Mouse (Mus musculus) limb, embryonic 12.5 days (tissue): ENCODE results near the gene Mtrr. TPM values are rescaled to one million over a fixed set of nuclear protein-coding genes. Genes with fewer than 3 reads are reported as not detected.
"Not testable (repeated sequence)": the region's sequence is repeated elsewhere in the genome, so short reads cannot be mapped to it uniquely, and the experiment has no call there.

Source experiments
- ATAC-seq: fragments of 200-750 bp; cut with Nextera tagmentation; 2 replicates; pipeline ENCODE4 v1.8.0; 2017; ENCODE audit warnings: low read depth, moderate TSS enrichment; ENCODE audit not compliant: insufficient number of reproducible peaks, insufficient read depth, low FRiP score, low TSS enrichment
- H3K27ac ChIP-seq: fragments of 300-500 bp; sonication (generic); 2 replicates; pipeline ENCODE4 v1.5.1; 2016; ENCODE audit warnings: mild to moderate bottlenecking, moderate library complexity
- H3K27me3 ChIP-seq: fragments of 300-500 bp; sonication (generic); 2 replicates; pipeline ENCODE4 v1.6.1; 2016; ENCODE audit warnings: mild to moderate bottlenecking, moderate library complexity
- H3K36me3 ChIP-seq: fragments of 300-500 bp; sonication (generic); 2 replicates; pipeline ENCODE4 v1.6.1; 2016; ENCODE audit warnings: mild to moderate bottlenecking, moderate library complexity
- H3K4me1 ChIP-seq: fragments of 300-500 bp; sonication (generic); replicated peaks from 2 replicates; pipeline ENCODE4 v1.6.1; 2016
- H3K4me2 ChIP-seq: fragments of 300-500 bp; sonication (generic); 2 replicates; pipeline ENCODE4 v1.6.1; 2016; ENCODE audit warnings: mild to moderate bottlenecking, moderate library complexity
- H3K4me3 ChIP-seq: fragments of 300-500 bp; sonication (generic); replicated peaks from 2 replicates; pipeline ENCODE4 v1.5.1; 2016; ENCODE audit warnings: mild to moderate bottlenecking
- H3K9ac ChIP-seq: fragments of 300-500 bp; sonication (generic); replicated peaks from 2 replicates; pipeline ENCODE4 v1.6.1; 2016; ENCODE audit warnings: mild to moderate bottlenecking, moderate library complexity
- H3K9me3 ChIP-seq: fragments of 300-500 bp; sonication (generic); 2 replicates; pipeline ENCODE4 v1.6.1; 2016; ENCODE audit warnings: mild to moderate bottlenecking, moderate library complexity
- WGBS: fragments of 180-500 bp; shearing (Covaris S2); methylation state at CpG from one replicate; pipeline ENCODE4 v1.1.7; 2016; 5-methylcytosine and 5-hydroxymethylcytosine counted together
- polyA plus RNA-seq: library from polyadenylated mRNA; unstranded; fragments of >200 nt; fragmentation: Nextera tagmentation; extraction: Ambion mirVana; gene quantifications from 2 replicates; pipeline ENCODE4 v1.2.1, GENCODE M21; 2016

Gene Mtrr
- polyA plus RNA-seq, 1 experiment from 2014 or later = 20.9 TPM

DNA sequence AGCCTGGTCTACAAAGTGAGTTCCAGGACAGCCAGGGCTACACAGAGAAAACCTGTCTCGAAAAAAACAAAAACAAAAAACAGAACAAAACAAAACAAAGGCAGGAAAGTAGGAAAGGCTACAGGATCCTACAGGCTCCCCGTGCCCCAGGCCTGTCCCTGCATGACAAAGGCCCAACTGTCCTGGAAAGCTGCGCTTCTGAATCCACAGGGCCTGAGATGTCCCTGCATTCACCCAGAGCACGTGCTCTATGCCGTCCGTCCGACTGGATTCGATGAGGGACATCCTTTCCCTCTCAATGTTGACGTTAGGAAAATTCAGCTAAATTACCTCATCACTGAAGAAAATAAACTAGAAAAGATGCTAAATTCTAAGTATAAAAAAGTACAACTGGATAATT is 13.8 kb downstream of the Mtrr start:
- Histone ChIP-seq H3K4me3 (no peak overlapping the region), H3K36me3 (peaks cover 86% of the 10 kb centered on the region), H3K9ac (no peak overlapping the region), H3K27me3 (no peaks in the 10 kb centered on the region), H3K4me1 (peaks cover 11% of the 10 kb centered on the region), H3K4me2 (no peak overlapping the region), H3K9me3 (no peaks in the 10 kb centered on the region), H3K27ac (no peak overlapping the region)
- ATAC-seq = no peak
- WGBS = 94% methylated on average over 9 of the region's 9 CpGs

DNA sequence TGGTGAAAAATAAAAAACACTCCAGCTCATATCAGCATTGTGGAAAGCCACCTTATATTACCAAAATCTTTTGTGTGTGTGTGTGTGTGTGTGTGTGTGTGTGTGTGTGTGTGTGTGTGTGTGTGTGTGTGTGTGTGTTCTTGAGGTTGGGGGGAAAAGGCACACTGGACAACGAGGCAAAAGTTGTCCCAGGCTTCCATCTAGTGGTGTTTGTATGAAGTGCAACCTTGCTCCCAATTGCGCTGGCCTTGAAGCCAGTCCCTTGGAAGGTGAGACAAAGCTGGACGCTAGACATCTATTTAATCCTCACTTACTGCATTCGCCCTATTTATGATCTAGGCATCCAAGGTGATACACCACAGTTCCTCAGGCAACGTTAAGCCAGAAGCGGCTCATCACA is 28.6 kb downstream of the Mtrr start:
- H3K4me1 ChIP-seq, H3K4me3 ChIP-seq, H3K27ac ChIP-seq, ATAC-seq, H3K27me3 ChIP-seq, H3K9ac ChIP-seq, H3K4me2 ChIP-seq, H3K9me3 ChIP-seq, H3K36me3 ChIP-seq: not testable (repeated sequence)
- WGBS = 30% methylated on average over 4 of the region's 6 CpGs

Other genes with a start within 250 kb of the Mtrr start
- gene Fastkd3, start 85 bp upstream of the Mtrr start, polyA plus RNA-seq = 44.5 TPM in 2 replicates
- gene 1700001L19Rik, start 15.3 kb upstream of the Mtrr start, polyA plus RNA-seq = 0.29 and 0.69 TPM in 2 replicates